Mouse (Mus musculus) C2C12 (cell line): ENCODE measurements around the gene Kif2c. TPM values are rescaled to one million over a fixed set of nuclear protein-coding genes. Genes with fewer than 3 reads are reported as not detected.

Experiments
- H3K27me3 ChIP-seq: one replicate; pipeline ENCODE4 v1.6.1; 2011; ENCODE audit not compliant: control insufficient read depth, insufficient read depth, insufficient read length
- H3K36me3 ChIP-seq: one replicate; pipeline ENCODE4 v1.6.1; 2011; ENCODE audit not compliant: control insufficient read depth, insufficient read depth
- H3K4me3 ChIP-seq: one replicate; pipeline ENCODE4 v1.5.1; 2011; ENCODE audit warnings: mild to moderate bottlenecking, control low read depth; ENCODE audit not compliant: poor library complexity, insufficient read depth, severe bottlenecking
- H3K79me2 ChIP-seq: one replicate; pipeline ENCODE4 v1.6.1; 2011; ENCODE audit not compliant: control insufficient read depth, insufficient read depth
- H3K79me3 ChIP-seq: one replicate; pipeline ENCODE4 v1.6.1; 2011; ENCODE audit warnings: low read depth, control low read depth
- H3ac ChIP-seq: one replicate; pipeline ENCODE3; 2011; ENCODE audit warnings: low read depth; ENCODE audit not compliant: control insufficient read depth, insufficient read length
- CEBPB ChIP-seq: IDR thresholded peaks from one replicate; pipeline ENCODE4 v1.6.1; 2011; ENCODE audit warnings: low read depth, mild to moderate bottlenecking, control low read depth, moderate library complexity
- CTCF ChIP-seq: IDR thresholded peaks from one replicate; pipeline ENCODE4 v1.5.1; 2011; ENCODE audit not compliant: control insufficient read depth, insufficient read depth, insufficient read length
- FOSL1 ChIP-seq: IDR thresholded peaks from one replicate; pipeline ENCODE4 v1.8.0; 2011; ENCODE audit warnings: mild to moderate bottlenecking, low read length; ENCODE audit not compliant: poor library complexity, insufficient read depth, severe bottlenecking
- MAX ChIP-seq: IDR thresholded peaks from one replicate; pipeline ENCODE4 v1.6.1; 2011; ENCODE audit warnings: mild to moderate bottlenecking, control low read depth
- MYOD1 ChIP-seq: IDR thresholded peaks from one replicate; pipeline ENCODE4 v1.6.1; 2011; ENCODE audit warnings: low read depth; ENCODE audit not compliant: control insufficient read depth, insufficient read length
- MYOG ChIP-seq: IDR thresholded peaks from one replicate; pipeline ENCODE4 v1.6.1; 2011; ENCODE audit not compliant: control insufficient read depth, insufficient read length; ENCODE audit errors: extremely low read depth
- USF1 ChIP-seq: IDR thresholded peaks from one replicate; pipeline ENCODE4 v1.6.1; 2011; ENCODE audit warnings: low read depth, mild to moderate bottlenecking, control low read depth, moderate library complexity
- polyA plus RNA-seq: library from polyadenylated mRNA; unstranded; fragments of >200 nt; fragmentation: generic; extraction: Trizol; gene quantifications from one replicate; pipeline ENCODE4 v1.2.1, GENCODE M21; 2012; ENCODE audit warnings: missing spikeins

Gene Kif2c
- polyA plus RNA-seq, 1 experiment, result 49.2 TPM

DNA sequence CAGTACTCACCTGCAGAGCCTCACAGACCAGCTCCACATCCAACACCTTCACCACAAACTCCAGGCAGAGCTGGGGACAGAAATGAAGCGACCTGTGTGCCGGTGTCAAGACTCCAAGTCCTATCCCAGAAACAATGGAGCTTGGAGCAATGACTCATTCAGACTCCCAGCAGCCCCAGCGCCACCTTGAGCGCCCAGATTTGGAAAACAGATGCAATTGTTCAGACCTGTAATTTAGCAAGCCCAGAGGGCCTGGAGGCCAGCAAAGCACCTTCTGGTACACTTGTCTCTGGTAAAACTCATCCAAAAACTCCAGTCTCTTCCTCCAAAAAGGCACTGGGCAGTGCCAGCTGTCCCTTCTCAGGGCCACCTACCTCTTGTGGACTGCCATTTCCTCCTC lies 60.2 kb downstream of the Kif2c start:
- Histone ChIP-seq H3ac (no peak overlapping the region), H3K79me2 (peaks cover 30% of the 10 kb centered on the region), H3K79me3 (peaks cover 8% of the 10 kb centered on the region), H3K36me3 (peaks cover 20% of the 10 kb centered on the region), H3K27me3 (no peaks in the 10 kb centered on the region), H3K4me3 (no peak overlapping the region)
- TF ChIP-seq MYOG, result no peak
- TF ChIP-seq CEBPB, result no peak
- no peak for TF ChIP-seq USF1
- no peak for TF ChIP-seq MAX
- no peak for TF ChIP-seq FOSL1
- no peak for TF ChIP-seq CTCF
- TF ChIP-seq MYOD1, result no peak

DNA sequence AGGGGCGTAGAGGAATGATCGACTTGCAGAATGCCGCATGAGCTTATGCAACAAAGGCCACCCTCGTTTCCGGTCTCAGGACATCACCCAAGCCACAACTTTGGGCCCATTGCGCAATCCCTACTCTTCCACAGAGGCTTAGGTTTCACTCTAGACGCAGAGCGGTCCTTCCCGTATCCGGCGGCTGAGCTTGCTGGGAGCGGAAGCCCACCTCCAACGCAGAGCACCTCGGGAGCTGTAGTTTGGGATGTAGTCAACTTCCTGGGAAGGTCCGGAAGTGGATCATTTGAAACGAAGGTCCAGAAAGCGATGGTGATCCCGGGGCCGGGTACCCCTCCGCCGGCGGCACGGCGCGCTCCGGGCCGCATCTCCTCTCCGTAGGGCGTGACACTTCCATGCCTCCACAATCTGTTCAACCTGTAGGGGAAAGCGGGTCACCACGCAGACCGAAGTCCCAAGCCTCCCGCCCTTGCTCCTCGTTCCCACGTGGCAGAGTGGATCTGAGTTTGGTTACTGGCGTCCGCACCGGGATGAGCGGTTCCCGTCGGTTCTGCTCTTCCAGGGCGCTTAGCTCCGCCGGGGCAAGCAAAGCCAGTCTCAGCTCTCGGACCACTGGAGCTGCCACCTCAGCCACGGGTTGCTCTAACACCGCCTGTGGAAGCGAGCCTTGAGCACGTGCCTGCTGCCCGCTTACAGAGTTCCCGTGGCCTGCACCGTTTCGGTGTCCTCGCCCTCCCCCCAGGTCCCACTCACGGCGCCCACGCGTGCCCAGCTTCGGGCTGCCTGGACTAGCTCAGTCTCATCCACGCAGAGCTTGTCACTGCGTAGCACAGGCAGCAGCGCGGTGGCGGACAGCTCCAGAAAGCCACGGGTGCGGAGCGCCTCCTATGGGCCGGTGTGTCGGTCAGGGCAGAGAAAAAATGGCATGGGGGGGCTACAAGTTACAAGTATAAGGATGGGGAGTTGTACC lies 61.7 kb downstream of the Kif2c start:
- H3K79me2 ChIP-seq, result peaks cover 30% of the 10 kb centered on the region
- no peaks in the 10 kb centered on the region for H3K27me3 ChIP-seq
- peak; percentile 77 for TF ChIP-seq CTCF
- peak; percentile 73 for TF ChIP-seq MAX
- TF ChIP-seq CEBPB, result peak; percentile 100
- TF ChIP-seq MYOG, result no peak
- no peak for TF ChIP-seq FOSL1
- H3K79me3 ChIP-seq, result peaks cover 8% of the 10 kb centered on the region
- peak overlapping the region; percentile 85 for H3ac ChIP-seq
- H3K4me3 ChIP-seq, result peak overlapping the region; percentile 72
- H3K36me3 ChIP-seq, result peaks cover 18% of the 10 kb centered on the region

DNA sequence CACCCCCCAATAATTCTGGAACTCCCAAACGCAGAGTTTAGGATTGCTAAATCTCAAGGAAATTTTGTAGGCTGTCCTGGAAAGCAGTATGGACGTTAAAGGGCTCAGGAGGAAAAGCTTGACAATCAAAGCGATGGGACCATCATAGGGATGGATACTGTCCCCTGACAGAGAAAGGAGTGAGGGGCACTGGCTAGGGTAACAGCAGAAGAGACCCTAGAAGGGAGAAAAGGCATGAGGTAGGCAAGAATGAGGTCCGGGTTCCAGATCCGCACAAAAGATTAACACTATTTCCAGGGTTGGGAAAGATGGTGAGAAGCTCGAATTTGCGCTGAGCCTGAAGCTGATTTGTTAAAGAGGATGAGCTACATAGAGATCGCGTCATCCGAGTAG lies 62.4 kb downstream of the Kif2c start:
- H3K79me2 ChIP-seq, result peaks cover 30% of the 10 kb centered on the region
- H3K4me3 ChIP-seq, result peak overlapping the region; percentile 26
- peaks cover 8% of the 10 kb centered on the region for H3K79me3 ChIP-seq
- H3K27me3 ChIP-seq, result no peaks in the 10 kb centered on the region
- H3ac ChIP-seq, result peak overlapping the region; percentile 62
- no peak for TF ChIP-seq MYOG
- TF ChIP-seq CTCF, result no peak
- no peak for TF ChIP-seq MYOD1
- H3K36me3 ChIP-seq, result peaks cover 18% of the 10 kb centered on the region

DNA sequence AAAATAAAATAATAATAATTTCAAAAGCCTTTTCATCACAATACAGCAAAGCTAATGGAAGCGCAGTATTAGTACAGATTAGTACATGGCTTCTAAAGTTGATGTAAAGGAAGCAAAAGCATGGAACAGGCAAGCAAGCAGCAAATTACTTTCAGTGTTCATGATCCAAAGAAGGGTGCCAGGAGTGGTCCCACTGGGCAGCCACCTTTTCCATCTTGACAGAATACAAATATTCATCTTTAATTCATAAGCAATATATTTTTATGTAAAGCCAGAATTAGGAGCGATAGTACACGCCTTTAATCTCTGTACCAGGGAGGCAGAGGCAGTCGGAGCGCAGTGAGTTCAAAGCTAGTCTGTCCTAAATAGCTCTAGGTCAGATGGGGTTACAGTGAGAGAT lies 62.8 kb downstream of the Kif2c start:
- TF ChIP-seq MYOD1 (no peak), FOSL1 (no peak), CEBPB (no peak)
- H3K36me3 ChIP-seq, result peaks cover 18% of the 10 kb centered on the region
- H3K79me3 ChIP-seq, result peaks cover 8% of the 10 kb centered on the region

DNA sequence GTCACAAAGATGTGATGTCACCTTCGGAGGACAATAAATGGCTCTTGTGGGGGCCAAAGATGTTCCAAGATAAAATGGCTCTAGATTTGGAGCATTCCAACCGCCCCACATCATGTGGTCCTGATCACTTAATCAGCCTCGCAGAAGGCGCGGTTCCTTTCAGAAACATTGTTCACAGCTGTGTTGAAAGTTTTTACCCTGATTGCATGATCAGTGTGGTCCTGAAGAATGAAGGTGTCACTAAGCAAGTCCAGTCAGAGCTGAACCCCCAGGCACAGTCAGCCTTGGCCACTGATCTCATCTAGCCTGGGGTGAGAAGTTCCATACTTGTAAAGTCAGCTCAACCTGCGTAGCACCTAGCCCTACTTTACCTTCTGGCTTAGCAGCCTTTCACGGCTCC lies 64.5 kb downstream of the Kif2c start:
- Histone ChIP-seq H3K27me3 (no peaks in the 10 kb centered on the region), H3ac (no peak overlapping the region), H3K4me3 (no peak overlapping the region), H3K79me3 (peaks cover 6% of the 10 kb centered on the region), H3K79me2 (peaks cover 12% of the 10 kb centered on the region), H3K36me3 (peaks cover 12% of the 10 kb centered on the region)
- no peak for TF ChIP-seq MAX
- TF ChIP-seq MYOG, result no peak
- TF ChIP-seq CEBPB, result peak; percentile 43

More for the DNA sequence above, 62.8 kb downstream of the Kif2c start:
- Histone ChIP-seq H3K4me3 (peak overlapping the region; percentile 26), H3K27me3 (no peaks in the 10 kb centered on the region), H3K79me2 (peaks cover 29% of the 10 kb centered on the region), H3ac (no peak overlapping the region)

DNA sequence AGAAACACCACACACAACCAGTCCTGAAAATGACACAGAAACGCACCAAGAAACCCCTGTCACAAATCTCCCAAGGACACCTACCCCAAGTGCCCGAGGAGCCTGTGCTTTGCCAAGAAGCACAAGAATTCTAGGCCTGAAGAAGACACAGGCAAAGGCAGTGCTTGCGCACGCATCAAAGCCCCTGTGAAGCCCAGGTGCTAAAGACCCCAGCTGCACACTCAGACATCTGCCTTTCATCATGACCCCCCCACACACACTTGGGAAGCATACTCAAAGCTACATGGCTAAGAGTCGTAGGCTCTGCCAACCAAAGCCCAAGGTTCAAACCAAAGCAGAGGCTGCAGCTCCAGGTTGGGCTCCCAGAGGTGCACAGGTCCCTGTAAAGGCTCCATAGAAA lies 66.8 kb downstream of the Kif2c start:
- Histone ChIP-seq H3K79me2 (peaks cover 11% of the 10 kb centered on the region), H3K27me3 (no peaks in the 10 kb centered on the region), H3K36me3 (peaks cover 12% of the 10 kb centered on the region), H3ac (no peak overlapping the region), H3K4me3 (no peak overlapping the region), H3K79me3 (peaks cover 6% of the 10 kb centered on the region)
- no peak for TF ChIP-seq USF1
- no peak for TF ChIP-seq MAX
- TF ChIP-seq MYOG, result no peak
- TF ChIP-seq CTCF, result no peak
- no peak for TF ChIP-seq MYOD1
- no peak for TF ChIP-seq FOSL1
- TF ChIP-seq CEBPB, result no peak
